Mouse (Mus musculus): ENCODE results near the gene Cyth3.

Gene Cyth3

DNA sequence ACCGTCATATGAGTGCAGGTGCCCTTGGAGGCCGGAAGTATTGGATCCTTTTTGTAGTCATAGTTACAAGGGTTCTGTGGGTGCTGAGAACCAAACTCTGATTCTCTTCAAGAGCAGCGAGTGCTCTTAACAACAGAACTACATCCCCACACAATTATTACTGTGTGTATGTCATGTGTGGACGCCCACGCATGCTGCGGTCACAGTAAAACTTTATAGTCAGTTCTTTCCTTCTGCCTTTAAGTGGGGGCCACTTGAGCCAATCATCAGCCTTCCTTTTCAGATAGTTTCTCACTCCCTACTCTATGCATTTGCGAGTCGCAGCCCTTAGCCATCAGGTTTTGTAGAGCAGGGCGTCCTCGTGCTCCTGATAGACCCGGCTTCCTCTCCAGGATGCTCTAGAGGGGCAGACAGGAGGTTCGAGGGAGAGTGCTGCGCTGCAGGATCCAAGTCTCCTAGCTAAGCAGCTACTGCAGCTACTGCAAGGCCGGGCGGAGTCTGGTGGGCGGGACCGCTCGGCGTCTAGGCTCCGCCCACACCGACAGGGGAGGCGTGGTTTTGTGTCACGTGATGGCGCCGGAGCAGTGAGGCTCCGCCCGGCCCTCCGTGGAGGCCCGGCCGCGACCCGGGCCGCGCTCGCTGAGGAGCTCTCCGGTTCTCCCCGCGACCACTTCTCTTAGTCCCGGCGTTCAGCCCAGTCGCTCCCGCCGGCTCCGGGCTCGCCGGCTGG is at the start of gene Cyth3:
Gene Cyth3, plus strand, starts transcription at position 555 of the 730 bp plus-strand sequence.
- peak; percentile 94 for DNase-seq (ENCODE audit: low spot score)

DNA sequence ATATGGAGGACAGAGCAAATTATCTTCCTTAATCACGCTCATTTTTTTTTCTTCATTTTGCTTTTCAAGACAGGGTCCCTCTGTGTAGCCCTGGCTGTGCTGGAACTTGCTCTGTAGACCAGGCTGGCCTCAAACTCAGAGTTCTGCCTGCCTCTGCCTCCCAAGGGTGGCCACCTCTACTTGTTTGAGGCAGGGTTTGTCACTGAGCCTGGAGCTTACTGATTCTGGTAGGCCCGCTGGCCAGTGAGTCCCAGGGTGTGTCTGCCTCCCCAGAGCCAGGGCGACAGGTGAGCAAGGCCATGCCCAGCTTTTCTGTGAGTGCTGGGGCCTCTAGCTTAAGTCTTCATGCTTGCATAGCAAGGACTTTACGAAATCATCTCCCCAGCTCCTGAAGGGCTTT is 49.2 kb upstream of the Cyth3 start:
- no peak for DNase-seq (ENCODE audit: low spot score)

DNA sequence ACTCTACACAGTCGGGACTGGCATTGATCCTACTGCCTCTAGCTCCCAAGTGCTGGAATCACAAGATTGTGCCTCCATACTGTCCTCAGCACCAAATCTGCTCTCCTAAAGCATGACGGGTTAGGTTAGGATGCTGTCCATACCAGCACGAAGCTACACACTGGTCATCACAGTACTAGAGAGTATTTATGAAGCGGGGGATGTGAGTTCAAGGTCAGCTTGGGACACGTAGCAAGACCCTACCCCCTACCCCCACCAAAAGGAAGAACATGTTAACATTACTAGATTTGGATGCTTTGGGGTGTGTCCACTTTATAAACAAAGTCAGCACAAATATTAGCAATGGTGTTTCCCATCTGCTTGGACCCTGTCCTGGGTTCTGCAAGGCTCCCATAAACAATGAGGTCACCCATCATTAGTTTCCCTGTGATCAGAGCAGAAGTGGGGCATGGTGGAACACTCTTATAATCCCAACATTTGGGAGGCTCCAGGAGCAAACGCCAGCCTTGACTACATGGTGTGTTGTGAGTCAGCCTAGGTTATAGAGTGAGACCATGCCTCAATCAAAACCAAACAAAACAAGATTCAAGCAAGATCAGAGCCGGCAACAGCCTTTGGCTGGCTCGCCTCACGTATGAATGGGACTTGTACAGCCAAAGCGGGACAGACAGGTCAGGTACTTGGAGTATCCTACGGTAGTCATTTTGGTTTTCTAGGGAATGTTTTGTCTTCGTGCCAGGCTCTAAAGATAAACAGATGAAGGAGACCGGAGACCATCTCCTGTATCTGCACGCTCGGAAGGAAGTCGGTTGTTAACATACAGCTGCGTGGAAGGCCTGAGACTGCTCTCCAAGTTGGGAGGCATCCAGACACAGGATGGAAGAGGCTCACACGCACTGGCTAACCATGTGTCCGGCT is 47.7 kb upstream of the Cyth3 start:
- DNase-seq (ENCODE audit: low spot score): no peak

DNA sequence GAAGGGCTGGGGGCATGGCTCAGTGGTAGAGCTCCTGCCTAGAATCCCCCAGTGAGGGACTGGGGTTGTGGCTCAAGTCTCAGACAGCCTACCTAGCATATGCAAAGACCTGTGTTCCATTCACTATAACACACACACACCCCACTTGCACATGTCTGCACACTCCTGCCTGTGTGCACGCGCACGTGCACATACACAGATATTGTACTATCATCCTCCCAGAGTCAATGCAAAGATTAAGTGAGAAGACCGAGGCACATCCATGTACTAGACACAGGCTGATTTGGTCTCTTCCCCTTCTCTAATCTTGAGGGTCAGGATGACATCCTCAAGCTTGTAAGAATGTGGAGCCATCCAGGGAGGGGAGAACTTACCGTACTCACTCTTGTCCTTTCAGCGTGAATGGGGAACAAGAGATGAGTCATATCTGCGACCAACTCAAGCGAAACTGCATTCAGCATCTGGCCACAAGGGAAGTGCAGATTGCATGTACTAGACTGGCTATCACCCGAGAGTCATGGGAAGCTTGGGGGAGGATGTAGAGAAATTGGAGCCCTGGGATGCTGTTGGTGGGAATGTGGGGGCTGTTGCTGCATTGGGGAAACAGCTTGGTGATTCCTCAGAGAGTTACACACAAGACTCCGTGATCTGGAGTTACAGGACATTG is 42.6 kb upstream of the Cyth3 start:
- no peak for DNase-seq (ENCODE audit: low spot score)

DNA sequence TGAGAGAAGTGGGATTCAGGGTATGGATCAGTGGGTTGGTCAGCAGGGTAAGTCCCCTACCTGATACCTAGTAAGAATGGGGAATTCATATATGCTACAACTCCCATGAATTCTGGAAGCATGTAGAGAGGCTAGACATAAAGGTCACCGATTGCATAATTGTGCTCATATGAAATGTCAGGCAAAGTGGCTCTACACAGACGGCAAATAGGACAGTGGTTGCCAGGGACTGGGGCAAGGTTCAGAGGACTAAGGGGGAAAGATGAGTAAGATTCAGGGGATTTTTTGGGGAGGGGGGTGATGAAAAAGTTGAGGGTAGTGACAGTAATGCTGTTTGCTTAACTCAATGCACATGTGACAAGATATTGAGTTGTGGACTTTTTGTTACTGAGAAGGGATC is 41.3 kb upstream of the Cyth3 start:
- no peak for DNase-seq (ENCODE audit: low spot score)

DNA sequence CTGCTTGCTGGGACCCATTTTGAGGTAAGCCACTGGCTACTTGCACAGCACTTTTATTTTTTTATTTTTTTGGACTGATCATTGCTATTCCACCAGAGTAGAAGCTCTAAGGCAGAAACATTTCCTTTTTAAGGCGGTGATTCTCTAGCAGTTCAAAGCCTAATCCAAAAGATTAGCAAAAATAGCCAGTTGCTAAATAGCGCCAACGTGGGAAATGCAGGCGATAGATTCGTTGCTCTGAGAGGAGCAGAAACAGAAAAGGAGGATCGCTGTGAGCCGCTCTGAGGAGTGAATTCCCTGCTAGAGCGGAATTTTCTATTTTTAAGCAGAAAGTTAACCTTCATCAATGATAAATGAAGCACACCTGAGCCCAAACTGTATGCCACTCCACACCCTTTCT is 40.4 kb upstream of the Cyth3 start:
- DNase-seq (ENCODE audit: low spot score): no peak

DNA sequence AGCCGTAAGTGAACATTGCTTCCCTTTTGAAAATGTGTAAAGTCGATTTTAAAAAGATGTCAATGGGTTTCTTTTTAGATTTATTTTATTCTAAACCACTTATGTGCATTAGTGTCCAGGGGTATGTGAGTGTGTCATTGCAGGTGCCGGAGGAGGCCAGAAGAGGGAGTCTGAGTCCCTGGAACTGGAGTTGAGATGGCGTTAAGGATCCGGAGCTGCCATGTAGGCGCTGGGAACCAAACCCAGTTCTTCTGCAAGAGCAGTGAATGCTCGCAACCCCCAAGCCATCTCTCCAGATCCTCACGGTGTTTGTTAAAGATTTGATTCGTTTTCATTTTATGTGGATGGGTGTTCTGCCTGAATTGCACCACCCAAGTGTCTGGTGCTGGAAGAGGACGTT is 39.2 kb upstream of the Cyth3 start:
- no peak for DNase-seq (ENCODE audit: low spot score)

DNA sequence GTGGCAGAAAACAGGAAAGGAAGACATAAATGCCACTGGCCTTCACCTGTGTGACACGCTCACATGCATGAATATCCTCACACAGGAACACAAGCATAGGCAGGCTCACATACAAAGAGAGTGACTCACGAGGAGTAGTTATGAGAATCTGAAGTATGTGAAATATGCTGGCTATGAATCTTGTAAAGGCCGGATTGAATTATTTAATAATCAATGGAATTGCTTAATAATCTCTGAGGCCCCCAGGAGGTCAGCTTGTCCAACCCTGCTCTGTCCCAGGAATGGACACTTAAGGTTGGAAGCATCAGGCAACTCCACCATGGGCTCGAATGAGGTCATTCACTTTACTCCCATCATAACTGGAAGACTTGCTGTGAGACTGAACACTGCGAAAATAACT is 37.3 kb upstream of the Cyth3 start:
- no peak for DNase-seq (ENCODE audit: low spot score)

DNA sequence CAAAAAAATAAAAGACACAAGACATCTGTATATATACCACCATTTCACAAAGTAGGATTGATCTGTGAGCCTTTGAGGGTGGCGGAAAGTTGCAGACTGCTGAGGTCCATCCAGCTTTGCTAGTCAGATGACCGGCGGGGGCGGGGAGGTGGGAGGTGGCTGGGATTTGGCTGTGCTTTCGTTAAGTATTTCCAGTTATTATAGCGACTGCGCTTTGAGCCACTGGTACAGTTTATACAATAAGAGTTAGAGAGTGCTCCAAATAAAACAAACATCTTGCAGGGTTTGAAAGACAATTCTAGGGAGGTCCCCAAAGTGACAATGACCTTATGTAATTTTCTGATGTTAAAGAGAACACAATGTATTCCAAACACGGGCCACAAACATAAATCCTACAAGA is 35.9 kb upstream of the Cyth3 start:
- DNase-seq (ENCODE audit: low spot score): no peak

DNA sequence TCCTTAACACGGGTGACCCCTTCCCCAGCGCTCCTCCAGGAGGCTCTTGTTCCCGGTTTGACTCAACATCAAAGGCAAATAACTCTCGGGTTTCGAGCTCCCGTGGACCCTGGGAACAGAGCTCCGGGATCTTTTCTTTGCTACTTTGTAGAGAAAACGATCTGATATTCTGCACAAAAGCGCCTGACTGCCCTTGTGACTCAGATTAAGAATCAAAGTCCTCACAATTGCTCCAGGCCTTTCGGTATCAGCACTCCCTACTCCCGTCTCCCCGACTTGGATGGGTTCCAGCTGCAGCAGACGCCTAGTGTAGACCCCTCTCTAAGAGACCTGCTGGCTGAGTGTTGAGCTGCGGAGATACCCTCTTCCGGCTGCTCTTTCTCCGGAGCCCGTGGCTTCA is 33.1 kb upstream of the Cyth3 start:
- no peak for DNase-seq (ENCODE audit: low spot score)

DNA sequence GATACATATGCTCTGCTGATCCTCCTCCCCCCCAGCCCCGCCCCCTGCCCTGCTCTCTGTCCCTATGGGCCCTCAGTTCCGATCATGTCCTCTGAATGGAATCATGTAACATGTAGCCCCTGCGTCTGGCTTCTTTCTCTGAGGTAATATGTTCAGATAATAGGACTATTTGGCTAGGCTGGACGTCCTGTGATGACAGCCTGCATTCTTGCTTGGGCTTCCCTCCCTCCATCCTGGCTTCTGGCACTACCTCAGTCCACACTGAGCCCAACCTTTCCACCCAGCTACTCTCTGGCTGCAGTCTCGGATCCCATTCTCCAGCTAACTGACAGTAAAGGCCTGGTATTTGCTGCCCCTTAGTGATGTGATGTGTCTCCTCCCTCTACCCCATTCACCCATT is 29.3 kb upstream of the Cyth3 start:
- no peak for DNase-seq (ENCODE audit: low spot score)

DNA sequence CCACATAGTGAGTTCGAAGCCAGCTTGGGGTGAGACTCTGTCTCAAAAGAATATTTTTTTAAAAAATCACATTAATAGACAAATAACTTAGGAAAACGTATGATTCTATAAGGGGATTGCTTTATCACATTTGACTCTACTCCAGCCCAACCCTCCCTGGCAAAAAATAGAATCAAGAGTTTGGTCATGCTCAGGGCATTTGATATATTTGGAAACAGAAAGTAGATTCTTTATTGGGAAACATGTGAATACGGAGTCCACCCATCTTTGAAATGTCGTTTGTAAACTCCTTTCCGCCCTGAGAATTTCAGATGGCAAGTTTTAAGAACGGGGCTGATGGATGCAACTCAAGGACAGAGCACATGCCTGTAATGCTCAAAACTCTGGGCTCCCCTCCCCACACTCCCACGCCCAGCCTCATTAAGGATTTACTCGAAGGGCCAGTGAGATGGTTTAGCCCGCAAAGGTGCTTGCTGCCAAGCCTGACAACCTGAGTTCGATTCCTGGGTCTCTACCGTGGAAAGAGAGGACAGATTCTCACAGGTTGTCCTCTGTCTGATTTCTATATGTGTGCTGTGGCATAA is 28.6 kb upstream of the Cyth3 start:
- no peak for DNase-seq (ENCODE audit: low spot score)

DNA sequence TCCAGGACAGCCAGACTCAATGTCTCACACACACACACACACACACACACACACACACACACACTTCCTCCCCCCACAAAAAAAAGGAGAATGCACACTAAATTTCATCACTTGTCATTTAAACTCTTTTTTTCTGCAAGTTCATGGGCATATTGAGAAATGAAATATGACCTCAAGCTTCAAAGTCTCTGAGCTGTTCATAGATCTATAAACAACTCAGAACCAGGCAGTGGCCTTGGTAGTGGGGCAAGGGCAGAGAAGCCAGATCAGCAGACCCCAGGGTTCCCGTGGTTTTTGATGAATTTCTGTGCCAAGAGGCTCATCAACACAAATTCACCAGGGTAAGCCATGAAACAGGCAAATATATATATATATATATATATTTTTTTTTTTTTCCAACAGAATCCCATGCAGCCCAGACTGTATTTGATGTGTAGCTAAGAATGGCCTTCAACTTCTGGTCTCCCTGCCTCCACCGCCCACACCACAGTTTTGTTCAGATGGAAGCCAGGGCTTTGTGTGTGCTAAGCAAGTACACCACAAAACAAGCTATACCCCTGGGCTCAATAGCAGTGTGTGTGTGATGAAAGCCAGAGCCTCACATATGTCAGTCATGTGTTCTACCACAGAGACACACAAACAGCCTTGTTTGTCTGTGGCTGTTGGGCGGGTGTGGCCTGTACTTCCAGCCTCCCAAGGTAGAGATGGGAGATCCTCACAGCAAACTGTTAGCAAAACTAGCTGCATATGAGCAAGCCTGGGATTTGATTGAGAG is 27.8 kb upstream of the Cyth3 start:
- DNase-seq (ENCODE audit: low spot score): no peak

DNA sequence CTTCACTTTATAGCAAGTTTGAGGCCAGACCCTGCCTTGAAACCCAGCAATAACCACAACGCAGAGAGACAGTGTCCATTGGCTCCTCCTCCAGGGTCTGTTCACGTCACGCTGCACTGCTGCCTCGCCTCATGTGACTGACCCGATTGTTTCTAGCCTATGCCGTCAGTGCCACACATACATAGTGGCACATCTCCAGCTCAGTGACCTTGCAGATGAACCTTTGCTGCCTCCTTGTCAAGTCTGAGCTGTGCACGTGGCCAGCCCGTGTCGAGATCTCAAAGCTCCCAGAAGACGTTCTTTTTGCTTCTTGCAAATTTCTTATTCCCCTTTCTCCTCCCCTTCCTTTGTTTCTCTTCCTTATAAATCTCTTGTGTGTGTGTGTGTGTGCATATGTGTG is 20.2 kb upstream of the Cyth3 start:
- DNase-seq (ENCODE audit: low spot score): no peak

DNA sequence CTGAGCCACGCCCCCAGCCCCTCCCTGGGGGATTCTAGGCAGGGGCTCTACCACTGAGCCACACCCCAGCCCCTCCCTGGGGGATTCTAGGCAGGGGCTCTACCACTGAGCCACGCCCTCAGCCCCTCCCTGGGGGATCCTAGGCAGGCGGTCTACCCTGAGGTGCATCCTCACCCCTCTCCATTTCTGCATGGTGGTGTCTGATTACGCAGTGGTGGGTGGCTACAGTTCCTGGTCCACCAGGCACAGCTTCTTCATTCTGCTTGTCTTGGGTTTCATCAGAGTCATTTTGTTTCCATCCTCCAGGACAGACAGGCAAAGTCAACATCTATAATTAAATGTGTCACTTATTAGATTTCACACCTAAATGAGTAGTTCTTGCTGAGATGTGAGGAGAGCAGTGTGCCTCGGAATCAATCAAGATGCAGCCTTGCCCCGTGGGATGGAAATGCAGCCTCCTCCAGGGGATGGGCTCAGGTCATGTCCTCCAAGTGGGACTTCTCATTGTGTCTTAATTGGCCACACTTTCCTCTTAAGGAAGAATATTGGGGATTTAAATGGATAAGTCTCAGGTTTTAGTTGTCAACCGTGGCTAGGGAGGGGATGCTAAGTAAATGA is 18.0 kb upstream of the Cyth3 start:
- DNase-seq (ENCODE audit: low spot score): no peak

DNA sequence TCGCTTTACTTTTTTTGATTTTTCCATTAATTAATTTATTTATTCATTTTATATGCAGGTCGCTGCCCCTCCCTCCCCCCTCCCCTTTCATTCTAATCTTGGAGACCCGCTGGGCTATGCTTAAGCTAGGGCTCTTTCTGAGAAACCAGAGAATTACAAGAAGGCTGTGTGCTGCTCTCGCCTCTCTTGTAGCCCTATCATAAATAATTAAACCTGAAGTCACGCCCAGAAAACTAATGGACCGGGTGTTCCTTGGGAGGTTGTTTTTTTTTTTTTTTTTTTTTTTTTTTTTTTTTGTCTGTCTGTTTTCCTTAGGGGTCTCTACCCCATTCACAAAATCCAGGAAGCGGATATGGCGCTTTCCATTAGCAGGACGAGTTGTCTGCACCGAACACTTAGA is 15.5 kb upstream of the Cyth3 start:
- DNase-seq (ENCODE audit: low spot score): no peak

DNA sequence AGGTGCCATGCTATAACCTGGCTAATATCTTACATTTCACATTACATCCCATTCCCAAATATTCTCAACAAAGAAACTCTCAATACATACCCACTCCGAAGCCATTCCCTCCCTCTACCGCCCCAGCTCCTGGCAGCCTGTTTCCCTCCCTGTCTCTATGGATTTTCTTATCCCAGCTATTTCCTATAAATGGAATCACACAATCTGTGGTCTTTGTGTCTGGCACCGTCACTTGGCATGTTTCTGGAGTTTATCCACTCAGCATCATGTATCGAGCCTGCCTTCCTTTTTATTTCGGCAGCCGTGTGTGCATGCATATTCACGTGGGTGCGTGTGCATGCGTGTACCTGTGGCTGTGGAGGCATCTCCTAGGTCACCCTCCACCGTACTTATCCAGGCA is 14.1 kb upstream of the Cyth3 start:
- DNase-seq (ENCODE audit: low spot score): no peak

DNA sequence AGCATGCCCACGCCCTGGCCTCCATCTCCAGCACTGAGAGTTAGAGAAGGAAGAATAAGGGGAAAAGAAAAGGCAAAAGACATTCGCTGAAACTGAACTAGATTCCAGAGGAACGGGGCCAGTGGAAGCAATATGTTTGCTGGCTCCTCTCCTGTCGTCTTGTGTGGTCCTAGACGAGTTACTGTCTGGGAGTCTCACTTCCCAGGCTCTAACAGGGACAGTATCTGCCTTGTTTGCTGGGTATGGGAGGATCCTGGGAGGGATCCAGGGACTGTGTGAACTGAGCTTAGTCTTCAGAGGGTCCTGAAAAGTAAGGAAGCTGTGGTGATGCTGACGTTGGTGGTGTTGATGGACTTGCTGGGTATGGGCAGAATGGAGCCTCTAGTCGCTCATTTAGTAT is 10.3 kb upstream of the Cyth3 start:
- no peak for DNase-seq (ENCODE audit: low spot score)

DNA sequence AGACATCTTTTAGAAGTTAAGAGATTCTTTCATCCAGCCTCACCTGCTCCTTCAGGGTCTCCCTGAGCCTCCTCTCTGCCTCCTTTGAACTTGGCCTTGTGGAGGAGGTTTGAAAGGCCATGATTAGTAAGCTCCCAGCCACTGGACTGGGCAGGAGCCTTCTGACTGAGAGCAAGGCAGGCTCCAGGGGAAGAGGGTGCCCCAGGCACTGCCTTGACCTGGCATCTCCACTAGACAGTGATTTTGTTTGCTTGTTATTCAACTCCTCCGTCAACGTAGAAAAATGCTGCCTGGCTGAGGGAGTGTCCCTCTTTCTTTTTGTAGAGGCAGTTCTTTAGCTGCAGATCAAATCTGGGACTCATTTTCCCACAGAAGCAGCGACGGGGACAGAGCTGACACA is 9.0 kb upstream of the Cyth3 start:
- DNase-seq (ENCODE audit: low spot score): no peak

DNA sequence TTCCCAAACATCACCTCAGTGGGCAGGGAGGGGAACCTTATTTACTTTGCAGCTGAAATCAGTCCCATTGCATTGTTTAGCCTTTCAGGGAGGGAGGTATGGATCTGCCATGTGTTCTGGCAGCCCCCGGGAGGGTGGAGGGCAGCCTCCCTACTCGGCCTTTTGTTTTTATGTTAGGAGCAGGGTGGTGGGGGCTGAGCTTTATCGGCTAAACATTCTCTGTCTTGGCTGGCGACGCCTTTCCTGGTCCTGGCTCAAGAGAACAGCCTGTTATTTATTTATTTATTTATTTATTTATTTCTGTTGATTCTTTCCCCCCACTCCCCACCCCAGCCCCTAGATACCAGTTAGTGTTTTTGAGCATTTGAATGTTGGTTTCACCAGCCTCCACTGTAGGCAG is 7.7 kb upstream of the Cyth3 start:
- DNase-seq (ENCODE audit: low spot score): no peak

DNA sequence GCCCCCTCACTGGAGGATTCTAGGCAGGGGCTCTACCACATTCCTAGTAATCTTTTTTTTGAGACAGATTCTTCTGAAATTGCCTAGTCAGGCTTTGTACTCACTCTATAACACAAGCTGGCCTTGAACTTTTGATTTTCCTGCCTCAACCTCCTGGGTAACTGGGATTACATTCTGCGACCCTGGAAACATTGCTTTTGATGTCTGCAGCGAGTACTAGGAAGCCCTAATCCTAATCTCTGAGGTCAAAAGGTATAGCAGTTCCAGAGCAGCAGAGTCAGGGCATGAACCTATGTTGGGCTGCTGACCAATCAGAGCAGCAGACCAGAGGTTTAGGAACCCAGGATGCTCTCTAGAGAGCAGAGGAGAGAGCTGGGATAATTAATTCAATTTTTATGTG is 6.9 kb upstream of the Cyth3 start:
- DNase-seq (ENCODE audit: low spot score): no peak

All from T-cell, adult 2 months (primary cell).